Mouse (Mus musculus): ENCODE results near the gene Susd4.
A peak's percentile ranks its signal among the peaks of the same experiment; 100 is the strongest.

Gene Susd4

DNA sequence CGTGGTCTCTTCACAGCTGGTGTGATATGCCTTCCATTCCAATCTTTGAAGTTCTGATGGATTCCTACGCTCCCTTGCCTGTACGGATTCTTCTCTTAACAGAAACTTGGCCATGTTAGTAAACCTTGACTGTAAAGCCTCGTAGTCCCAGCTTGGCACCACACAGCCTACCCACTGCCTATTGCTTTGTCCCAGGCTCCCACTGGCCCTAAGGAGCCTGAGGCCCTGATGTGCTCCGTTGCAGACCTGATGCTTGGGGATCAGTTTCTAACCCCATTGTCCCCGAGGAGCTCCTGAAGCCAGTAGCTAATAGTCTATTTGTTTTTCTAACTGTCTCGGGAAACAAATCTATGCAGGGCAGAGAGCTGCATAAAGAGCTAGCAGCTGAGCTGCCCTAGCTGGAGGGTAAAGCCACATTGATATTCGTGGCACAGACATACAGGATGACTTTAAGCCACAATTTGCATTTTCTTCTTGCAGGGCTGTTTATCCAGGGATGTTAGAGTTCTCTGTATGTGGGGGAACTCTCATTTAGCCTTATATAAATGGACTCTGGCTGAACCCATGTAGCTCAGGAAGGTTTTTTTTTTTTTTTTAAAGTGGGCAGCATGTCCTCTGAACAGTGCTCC lies 155.2 kb downstream of the Susd4 start:
- peak; percentile 10 for DNase-seq (ENCODE audit: low spot score)

DNA sequence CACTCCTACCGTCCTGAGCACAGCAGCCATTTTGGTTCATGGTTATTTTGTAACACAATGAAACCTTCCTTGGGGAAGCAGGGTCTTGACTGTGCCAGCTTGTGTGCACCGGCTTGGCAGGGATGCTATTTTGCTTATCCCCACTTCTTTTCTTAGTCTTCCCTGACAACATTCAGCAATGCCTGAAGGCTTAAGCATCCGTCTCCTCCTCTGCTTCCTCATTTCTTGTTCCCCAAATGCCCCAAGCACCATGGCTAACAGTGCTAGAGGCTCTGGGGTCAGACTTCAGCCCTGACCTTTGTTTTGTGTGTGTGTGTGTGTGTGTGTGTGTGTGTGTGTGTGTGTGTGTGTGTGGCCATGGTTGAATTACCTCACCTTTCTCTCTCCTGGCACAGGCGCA lies 159.2 kb downstream of the Susd4 start:
- no peak for DNase-seq (ENCODE audit: low spot score)

DNA sequence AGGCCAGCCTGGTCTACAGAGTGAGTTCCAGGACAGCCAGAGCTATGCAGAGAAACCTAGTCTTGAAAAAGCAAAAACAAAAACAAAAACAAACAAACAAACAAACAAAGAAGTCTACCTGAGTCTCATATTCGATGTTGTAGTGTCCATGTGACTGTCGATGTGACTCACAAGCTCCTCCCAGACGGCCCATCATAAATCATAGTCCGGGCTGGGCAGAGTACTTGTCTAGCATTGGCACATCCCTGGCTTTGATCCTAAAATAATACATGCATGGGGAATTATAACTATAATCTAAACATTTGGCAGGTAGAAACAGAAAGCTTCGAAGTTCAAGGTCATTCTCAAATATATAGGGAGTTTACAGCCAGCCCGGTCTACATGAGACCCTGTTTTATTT lies 162.8 kb downstream of the Susd4 start:
- DNase-seq (ENCODE audit: low spot score) = no peak

- DNase-seq (ENCODE audit: low spot score) = no peak
Observed at GRCm38 (mm10) chr1:182927878-182928851, 164.5 kb downstream of the Susd4 start.

- no peak for DNase-seq (ENCODE audit: low spot score)
Observed at GRCm38 (mm10) chr1:182935469-182935868, 171.8 kb downstream of the Susd4 start.

- no peak for DNase-seq (ENCODE audit: low spot score)
Observed at GRCm38 (mm10) chr1:182937486-182938120, 173.9 kb downstream of the Susd4 start.

DNA sequence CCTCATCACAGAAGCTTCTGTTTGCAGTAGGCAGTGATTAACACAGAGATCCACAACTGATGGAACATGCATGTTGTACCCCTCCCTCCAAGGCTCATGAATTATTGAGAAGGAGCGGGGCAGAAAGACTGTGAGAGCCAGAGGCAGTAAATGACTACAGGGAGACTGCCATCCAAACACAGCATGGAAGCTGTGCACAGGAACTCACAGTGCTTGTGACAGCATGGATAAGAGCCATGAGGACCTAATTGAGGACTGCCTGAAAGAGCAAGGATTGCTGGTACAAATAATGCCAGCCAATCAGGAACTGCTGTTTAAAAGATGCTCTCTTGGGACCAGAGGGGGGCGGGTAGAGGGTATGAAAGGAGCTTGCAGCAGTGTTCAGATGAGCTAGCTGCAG lies 178.3 kb downstream of the Susd4 start:
- DNase-seq (ENCODE audit: low spot score) = no peak

DNA sequence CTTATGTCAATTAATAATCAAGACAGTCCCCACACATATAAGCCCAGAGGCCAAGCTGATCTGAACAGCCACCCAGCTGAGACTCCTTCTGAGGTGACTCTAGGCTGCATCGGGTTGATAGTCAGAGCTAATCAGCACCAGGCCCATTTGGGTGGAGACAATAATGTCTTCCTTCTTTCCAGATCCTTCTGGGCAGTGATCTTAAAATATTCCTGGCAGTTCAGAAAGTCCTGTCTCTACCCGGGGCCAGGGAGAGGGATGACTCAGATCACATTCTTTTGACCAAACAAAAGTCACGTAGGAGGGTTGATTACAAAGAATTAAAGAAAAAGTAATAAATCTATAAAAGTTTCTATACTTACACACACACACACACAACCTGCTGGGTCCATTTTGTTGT lies 180.3 kb downstream of the Susd4 start:
- no peak for DNase-seq (ENCODE audit: low spot score)

GRCm38 (mm10) chr1:182944638-182945037 lies 181.0 kb downstream of the Susd4 start:
- no peak for DNase-seq (ENCODE audit: low spot score)

DNA sequence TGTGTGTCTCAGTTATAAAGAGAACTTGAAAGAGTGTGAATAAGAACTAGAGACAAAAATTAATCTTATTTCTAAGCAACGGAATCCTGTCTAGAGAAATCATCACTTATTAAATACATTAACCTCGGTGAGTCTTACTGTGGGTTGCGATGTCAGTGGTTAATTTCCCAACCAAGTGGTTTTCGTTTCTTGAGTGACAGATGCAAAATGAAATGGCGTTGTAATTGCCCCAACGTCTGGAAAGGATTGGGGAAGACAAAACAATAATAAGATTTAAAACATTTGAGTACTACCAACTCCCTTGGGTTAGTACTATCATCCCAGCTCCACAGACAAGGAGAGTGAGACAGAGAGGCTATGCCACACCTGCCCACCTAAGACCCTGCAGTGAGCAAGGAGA lies 181.9 kb downstream of the Susd4 start:
- DNase-seq (ENCODE audit: low spot score) = no peak

Data from embryo, embryonic 10.5 days (tissue).